Mouse (Mus musculus) lung, postnatal 4 days (tissue): ENCODE data around the gene Gm28035.

Experiments
- DNase-seq, 2 experiments: peaks; one replicate each; pipeline ENCODE4 v3.0.0; 2021

Gene Gm28035

GRCm38 (mm10) chr2:30309351-30309750 is 69.0 kb downstream of the Gm28035 start:
- no peak for DNase-seq

- no peak for DNase-seq
Observed at GRCm38 (mm10) chr2:30311481-30311880, 71.1 kb downstream of the Gm28035 start.

DNA sequence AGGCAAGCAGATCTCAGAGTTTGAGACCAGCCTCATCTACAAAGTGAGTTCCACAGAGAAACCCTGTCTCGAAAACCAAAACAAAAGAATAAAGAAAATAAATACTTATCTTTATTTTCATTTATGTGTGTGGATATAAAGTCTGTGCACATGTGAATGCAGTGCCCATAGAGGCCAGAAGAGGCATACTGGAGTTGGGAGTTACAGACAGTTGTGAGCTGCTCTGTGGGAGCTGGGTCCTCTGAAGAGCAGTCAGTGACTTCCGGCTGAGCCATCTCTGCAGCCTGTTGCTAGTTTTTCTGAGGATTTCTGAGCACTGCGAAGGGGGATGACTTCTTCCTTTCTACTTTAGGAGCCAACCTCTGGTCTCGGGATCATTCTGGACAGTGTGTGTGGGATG is 75.8 kb downstream of the Gm28035 start:
- DNase-seq = no peak

DNA sequence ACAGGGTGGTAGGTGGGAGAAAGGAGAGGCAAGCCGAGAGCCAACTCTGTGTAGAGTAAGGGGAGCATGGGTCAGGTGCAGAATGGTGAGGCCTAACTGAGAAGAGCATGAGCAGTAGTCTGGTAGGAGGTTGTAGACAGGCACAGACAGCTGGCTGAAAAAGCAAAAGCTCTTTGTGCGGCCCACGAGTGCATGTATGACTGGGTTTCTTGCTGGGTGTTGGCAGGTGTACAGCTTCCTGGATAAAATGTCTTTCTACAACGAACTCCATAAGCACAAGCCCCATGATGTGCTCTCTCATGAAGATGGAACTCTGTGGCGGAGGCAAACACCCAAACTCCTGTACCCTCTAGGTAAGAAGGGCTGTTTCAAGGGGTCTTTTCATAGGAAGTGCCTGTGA is 76.6 kb downstream of the Gm28035 start:
- no peak for DNase-seq

DNA sequence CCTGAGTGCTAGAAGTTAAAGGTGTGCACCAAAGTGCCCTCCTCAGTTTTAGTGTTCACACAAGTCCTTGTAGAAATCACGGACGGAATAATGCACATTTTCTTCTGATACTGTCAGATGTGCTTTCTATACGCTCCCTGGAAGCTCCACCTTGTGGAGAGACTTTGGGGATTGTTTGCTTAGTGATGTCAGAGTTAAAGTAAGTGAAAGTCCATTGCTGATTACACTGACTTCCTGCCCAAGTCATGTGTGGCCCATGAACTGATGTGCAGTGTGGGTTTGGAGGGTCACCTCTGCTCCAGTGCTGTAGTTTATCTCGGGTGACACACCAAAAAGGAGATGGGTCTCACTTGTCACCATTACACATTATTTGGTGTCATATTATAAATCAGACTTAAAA is 78.9 kb downstream of the Gm28035 start:
- DNase-seq = no peak

GRCm38 (mm10) chr2:30323111-30323510 is 82.7 kb downstream of the Gm28035 start:
- DNase-seq = no peak

DNA sequence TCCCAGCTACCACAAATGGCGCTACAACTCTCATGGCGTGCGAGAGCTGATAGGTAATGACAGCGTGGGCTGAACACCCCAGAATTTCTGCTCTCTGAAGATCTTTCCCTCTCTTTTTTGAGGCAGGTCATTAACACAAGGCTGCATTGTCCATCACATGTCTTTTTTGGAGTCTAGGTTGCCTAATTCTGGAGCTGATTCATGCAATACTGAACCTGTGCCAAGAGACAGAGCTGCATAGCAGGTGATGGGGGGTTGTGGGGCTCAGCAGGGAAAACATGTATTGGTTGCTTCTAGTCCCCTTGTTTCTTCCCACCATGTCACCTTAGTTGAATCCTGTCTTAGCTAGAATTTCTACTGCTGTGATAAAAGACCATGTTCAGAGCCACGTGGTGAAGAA is 84.9 kb downstream of the Gm28035 start:
- no peak for DNase-seq

DNA sequence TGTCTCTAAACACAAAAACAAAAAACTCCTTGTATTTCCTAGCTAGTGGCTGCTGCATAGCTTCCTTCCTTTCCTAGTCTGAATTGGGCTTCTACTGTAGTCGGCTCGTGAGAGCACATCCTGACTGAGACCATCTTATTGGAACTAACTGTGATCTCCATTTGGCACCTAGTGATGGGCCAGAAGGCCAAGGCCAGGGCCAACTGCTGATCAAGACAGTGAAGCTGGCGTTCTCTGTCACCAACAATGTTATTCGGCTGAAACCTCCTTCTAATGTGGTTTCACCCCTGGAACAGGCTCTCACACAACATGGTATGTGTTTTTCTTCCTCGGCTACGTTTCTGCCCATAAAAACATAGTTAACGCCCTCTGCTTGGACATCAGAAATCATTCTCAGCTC is 86.9 kb downstream of the Gm28035 start:
- DNase-seq = no peak

- no peak for DNase-seq
Observed at GRCm38 (mm10) chr2:30328791-30329190, 88.4 kb downstream of the Gm28035 start.
